Mouse (Mus musculus) kidney, postnatal 0 days (tissue): ENCODE measurements around the gene Npcd. TPM values are rescaled to one million over a fixed set of nuclear protein-coding genes. Genes with fewer than 3 reads are reported as not detected.

ENCODE experiments used
- ATAC-seq: fragments of 200-750 bp; cut with Nextera tagmentation; replicated peaks from 2 replicates; pipeline ENCODE4 v1.8.0; 2017; ENCODE audit warnings: low read depth, moderate number of reproducible peaks, moderate TSS enrichment, moderate library complexity; ENCODE audit not compliant: low FRiP score
- DNase-seq: peaks from one replicate; pipeline ENCODE4 v3.0.0-alpha.2; 2016; ENCODE audit warnings: low spot score
- H3K27ac ChIP-seq: fragments of 300-500 bp; sonication (generic); 2 replicates; pipeline ENCODE4 v1.5.1; 2014; ENCODE audit warnings: mild to moderate bottlenecking
- H3K27me3 ChIP-seq: fragments of 300-500 bp; sonication (generic); 2 replicates; pipeline ENCODE4 v1.6.1; 2014; ENCODE audit warnings: low read length, mixed read lengths; ENCODE audit not compliant: insufficient read depth
- H3K36me3 ChIP-seq: fragments of 300-500 bp; sonication (generic); 2 replicates; pipeline ENCODE4 v1.6.1; 2014; ENCODE audit warnings: low read length, mixed read lengths; ENCODE audit not compliant: insufficient read depth
- H3K4me1 ChIP-seq: fragments of 300-500 bp; sonication (generic); replicated peaks from 2 replicates; pipeline ENCODE4 v1.6.1; 2014; ENCODE audit warnings: antibody characterized with exemption, low read length, mixed read lengths; ENCODE audit not compliant: insufficient read depth
- H3K4me2 ChIP-seq: fragments of 300-500 bp; sonication (generic); 2 replicates; pipeline ENCODE4 v1.6.1; 2014; ENCODE audit warnings: mild to moderate bottlenecking, low read length, moderate library complexity, mixed read lengths
- H3K4me3 ChIP-seq: fragments of 300-500 bp; sonication (generic); replicated peaks from 2 replicates; pipeline ENCODE4 v1.5.1; 2014; ENCODE audit warnings: low read depth, low read length
- H3K9ac ChIP-seq: fragments of 300-500 bp; sonication (generic); 2 replicates; pipeline ENCODE4 v1.6.1; 2014; ENCODE audit warnings: low read depth, low read length
- H3K9me3 ChIP-seq: fragments of 300-500 bp; sonication (generic); replicated peaks from 2 replicates; pipeline ENCODE4 v1.6.1; 2016; ENCODE audit warnings: low read length, inconsistent platforms, mixed read lengths
- CTCF ChIP-seq: IDR thresholded peaks from 2 replicates; pipeline ENCODE4 v1.5.1; 2016; ENCODE audit warnings: antibody characterized with exemption, low read depth, mild to moderate bottlenecking, moderate library complexity
- WGBS: fragments of 180-500 bp; shearing (Covaris S2); extraction: QIAGEN DNeasy Blood & Tissue Kit; methylation state at CpG from one replicate; pipeline ENCODE4 v1.1.7; 2014; 5-methylcytosine and 5-hydroxymethylcytosine counted together
- polyA plus RNA-seq: library from polyadenylated mRNA; unstranded; fragments of >200 nt; fragmentation: Nextera tagmentation; extraction: Ambion mirVana; gene quantifications from 2 replicates; pipeline ENCODE4 v1.2.1, GENCODE M21; 2015

The Npcd gene
- polyA plus RNA-seq, 1 experiment from 2014 or later = 0.28 TPM

GRCm38 (mm10) chr15:79833251-79834050 is 586 bp downstream of the Npcd start:
- Histone ChIP-seq H3K27me3 (no peaks in the 10 kb centered on the region), H3K4me2 (peak overlapping the region; percentile 98), H3K4me1 (peaks cover 18% of the 10 kb centered on the region), H3K4me3 (peak overlapping the region; percentile 88), H3K9ac (peak overlapping the region; percentile 83), H3K27ac (peak overlapping the region; percentile 92), H3K36me3 (peaks cover 2% of the 10 kb centered on the region; the same call in 1 of the 2 replicates), H3K9me3 (no peaks in the 10 kb centered on the region)
- DNase-seq = no peak
- no peak for ATAC-seq
- TF ChIP-seq CTCF = no peak
- under 1% methylated on average over 35 of the region's 41 CpGs for WGBS

GRCm38 (mm10) chr15:79832064-79832900 is 1.8 kb downstream of the Npcd start:
- WGBS = 36% methylated on average over 18 of the region's 18 CpGs
- no peaks in the 10 kb centered on the region for H3K9me3 ChIP-seq
- peak overlapping the region; percentile 83; the same call in 1 of the 2 replicates for H3K9ac ChIP-seq
- 0 out of 2 replicates have a peak overlapping the region, but pooled peaks have one; percentile 92 for H3K27ac ChIP-seq
- DNase-seq (peak; percentile 94), ATAC-seq (no peak)
- H3K4me2 ChIP-seq = peak overlapping the region; percentile 98
- H3K4me3 ChIP-seq = peak overlapping the region; percentile 88
- no peaks in the 10 kb centered on the region for H3K27me3 ChIP-seq
- peaks cover 22% of the 10 kb centered on the region for H3K4me1 ChIP-seq
- peak; percentile 92 for TF ChIP-seq CTCF
- peaks cover 12% of the 10 kb centered on the region; the same call in 1 of the 2 replicates for H3K36me3 ChIP-seq

- Histone ChIP-seq H3K4me1 (peaks cover 22% of the 10 kb centered on the region), H3K9ac (no peak overlapping the region), H3K27ac (no peak overlapping the region), H3K36me3 (peaks cover 20% of the 10 kb centered on the region), H3K9me3 (no peaks in the 10 kb centered on the region), H3K4me2 (no peak overlapping the region), H3K4me3 (no peak overlapping the region), H3K27me3 (no peaks in the 10 kb centered on the region)
- peak; percentile 94 for TF ChIP-seq CTCF
- DNase-seq = peak; percentile 90
- 8% methylated on average over 4 of the region's 4 CpGs for whole genome bisulfite sequencing
- no peak for ATAC-seq
These were observed 3.6 kb downstream of the Npcd start for GRCm38 (mm10) chr15:79830388-79830787.

- H3K9ac ChIP-seq = no peak overlapping the region
- peaks cover 18% of the 10 kb centered on the region for H3K4me1 ChIP-seq
- 76% methylated on average over 5 of the region's 5 CpGs for WGBS
- DNase-seq = no peak
- no peak overlapping the region for H3K4me3 ChIP-seq
- H3K27ac ChIP-seq = no peak overlapping the region
- no peak for TF ChIP-seq CTCF
- no peak overlapping the region for H3K4me2 ChIP-seq
- peaks cover 20% of the 10 kb centered on the region for H3K36me3 ChIP-seq
- H3K9me3 ChIP-seq = no peaks in the 10 kb centered on the region
- ATAC-seq = no peak
- no peaks in the 10 kb centered on the region for H3K27me3 ChIP-seq
These were observed 4.6 kb downstream of the Npcd start for GRCm38 (mm10) chr15:79829431-79829830.

GRCm38 (mm10) chr15:79828366-79829035 is 5.5 kb downstream of the Npcd start:
- DNase-seq = peak; percentile 48
- TF ChIP-seq CTCF = peak; percentile 56
- peak overlapping the region; percentile 41 for H3K4me2 ChIP-seq
- WGBS = 44% methylated on average over 46 of the region's 46 CpGs
- H3K4me1 ChIP-seq = peaks cover 18% of the 10 kb centered on the region
- no peak overlapping the region for H3K27ac ChIP-seq
- peaks cover 22% of the 10 kb centered on the region for H3K36me3 ChIP-seq
- H3K27me3 ChIP-seq = no peaks in the 10 kb centered on the region
- ATAC-seq = peak; percentile 21; the same call in 1 of the 2 replicates
- no peak overlapping the region for H3K9ac ChIP-seq
- no peaks in the 10 kb centered on the region for H3K9me3 ChIP-seq
- no peak overlapping the region for H3K4me3 ChIP-seq

- Histone ChIP-seq H3K9me3 (no peaks in the 10 kb centered on the region), H3K4me2 (no peak overlapping the region), H3K4me1 (peaks cover 13% of the 10 kb centered on the region), H3K27me3 (no peaks in the 10 kb centered on the region), H3K36me3 (peaks cover 29% of the 10 kb centered on the region), H3K27ac (no peak overlapping the region), H3K4me3 (no peak overlapping the region), H3K9ac (no peak overlapping the region)
- WGBS = 79% methylated on average over 11 of the region's 11 CpGs
- no peak for TF ChIP-seq CTCF
- no peak for DNase-seq
- no peak for ATAC-seq
These were observed 6.2 kb downstream of the Npcd start for GRCm38 (mm10) chr15:79827778-79828210.
